Mouse (Mus musculus) small intestine, adult 2 months (tissue): Measurements from ENCODE around the gene Tada1.

Source experiments
- CTCF ChIP-seq: fragments of 200-500 bp; IDR thresholded peaks from 2 replicates; pipeline ENCODE4 v1.5.1; 2012; ENCODE audit warnings: low read depth, mild to moderate bottlenecking, control low read depth, inconsistent platforms, low read length, moderate library complexity, mixed read lengths; ENCODE audit not compliant: insufficient replicate concordance, insufficient read length; ENCODE audit errors: extremely low read depth
- POLR2A ChIP-seq: fragments of 200-500 bp; IDR thresholded peaks from 2 replicates; pipeline ENCODE4 v1.6.1; 2012; ENCODE audit warnings: low read depth, mild to moderate bottlenecking, control low read depth, inconsistent platforms, low read length, moderate library complexity

GRCm38 (mm10) chr1:166411541-166411940, 32.6 kb downstream of the Tada1 start:
- TF ChIP-seq CTCF (no peak), POLR2A (no peak)
